Mouse (Mus musculus) ovary, adult 18-20 months (tissue): ENCODE results near the gene Igfbp6.

Experiments used
- DNase-seq: peaks from one replicate; pipeline ENCODE4 v3.0.0; 2022; ENCODE audit warnings: low spot score, mixed read lengths

Gene Igfbp6

DNA sequence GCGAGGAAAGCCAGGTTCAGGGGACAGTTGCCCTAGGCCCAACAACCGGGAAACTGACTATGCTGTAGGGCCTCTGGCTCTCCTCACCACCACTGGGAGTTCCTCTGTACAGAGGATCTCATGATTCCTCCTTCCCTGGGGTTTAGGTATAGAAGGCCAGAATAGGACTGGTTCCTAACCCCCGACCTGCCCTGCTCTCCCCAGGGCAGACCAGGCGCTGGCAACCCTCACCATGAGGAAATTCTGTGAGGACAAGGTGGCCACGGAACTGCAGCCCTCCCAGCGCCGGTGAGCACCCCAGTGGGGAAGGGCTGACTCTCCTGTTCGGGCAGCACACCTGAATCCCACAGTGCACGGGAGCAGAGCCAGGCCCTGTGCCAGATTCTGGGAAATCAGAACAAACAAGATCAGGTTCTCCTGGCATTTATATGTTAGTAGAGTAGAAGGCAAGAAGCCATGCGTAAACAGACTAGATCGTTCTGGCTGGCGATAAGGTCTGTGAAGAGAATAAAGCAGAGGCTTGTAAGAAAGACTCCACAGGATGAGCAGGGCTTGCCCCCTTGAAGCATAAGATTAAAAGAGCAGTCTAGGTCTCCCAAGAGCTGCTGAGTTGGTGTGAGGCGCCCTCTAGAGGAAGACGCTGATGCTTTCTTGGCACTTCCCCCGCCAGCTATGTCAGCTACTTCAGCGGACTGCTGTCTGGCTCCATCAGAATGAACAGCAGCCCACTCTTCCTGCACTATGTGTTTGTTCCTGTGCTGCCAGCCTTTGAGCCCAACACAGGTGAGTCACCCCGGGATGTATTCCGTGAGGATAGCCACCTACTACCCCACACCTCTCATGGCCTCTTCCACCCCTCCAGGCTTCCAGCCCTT lies 35.3 kb upstream of the Igfbp6 start:
- DNase-seq = no peak

DNA sequence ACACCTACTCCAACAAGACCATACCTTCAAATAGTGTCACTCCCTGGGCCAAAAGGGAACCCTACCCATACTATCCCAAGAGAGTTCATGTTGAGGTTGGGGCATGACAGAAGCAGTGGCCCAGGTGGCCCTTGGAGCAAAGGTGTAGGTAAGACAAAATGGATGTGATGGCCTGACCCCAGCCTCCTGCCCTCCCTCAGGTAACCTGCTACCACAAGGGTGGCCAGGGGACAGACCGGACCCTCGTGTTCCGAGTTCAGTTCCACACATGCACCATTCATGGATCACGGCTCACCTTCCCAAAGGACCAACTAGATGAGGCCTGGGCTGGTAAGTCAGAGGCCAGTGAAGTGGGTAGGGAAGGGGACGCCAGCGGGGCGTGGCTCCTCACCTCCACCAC lies 33.9 kb upstream of the Igfbp6 start:
- no peak for DNase-seq

DNA sequence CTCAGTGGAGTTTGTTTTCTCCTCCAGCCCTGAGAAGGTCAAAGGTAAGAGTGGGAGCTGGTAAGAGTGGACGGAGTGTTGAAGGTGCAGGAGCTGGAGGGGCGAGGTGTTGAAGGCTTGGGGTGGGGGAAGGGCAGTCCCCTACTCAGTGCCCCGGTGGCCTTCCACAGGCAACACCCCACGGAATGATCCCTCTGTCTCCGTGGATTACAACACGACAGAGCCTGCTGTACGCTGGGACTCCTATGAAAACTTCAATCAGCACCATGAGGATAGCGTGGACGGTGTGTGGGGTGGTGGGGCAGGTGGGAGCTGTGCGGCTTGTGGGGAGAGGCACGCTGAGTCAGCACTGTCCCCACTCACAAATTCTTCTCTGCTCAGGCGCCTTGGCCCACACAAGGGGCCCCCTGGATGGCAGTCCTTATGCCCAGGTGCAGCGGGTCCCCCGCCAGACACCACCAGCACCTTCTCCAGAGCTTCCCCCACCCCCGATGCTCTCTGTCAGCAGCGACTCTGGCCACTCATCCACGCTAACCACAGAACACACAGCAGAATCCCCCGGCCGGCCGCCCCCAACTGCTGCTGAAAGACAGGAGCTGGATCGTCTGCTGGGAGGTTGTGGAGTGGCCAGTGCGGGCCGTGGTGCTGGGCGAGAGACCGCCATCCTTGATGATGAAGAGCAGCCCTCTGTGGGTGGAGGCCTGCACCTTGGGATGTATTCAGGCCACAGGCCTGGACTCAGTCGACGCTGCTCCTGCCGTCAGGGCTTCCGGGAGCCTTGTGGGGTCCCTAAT lies 33.3 kb upstream of the Igfbp6 start:
- no peak for DNase-seq

DNA sequence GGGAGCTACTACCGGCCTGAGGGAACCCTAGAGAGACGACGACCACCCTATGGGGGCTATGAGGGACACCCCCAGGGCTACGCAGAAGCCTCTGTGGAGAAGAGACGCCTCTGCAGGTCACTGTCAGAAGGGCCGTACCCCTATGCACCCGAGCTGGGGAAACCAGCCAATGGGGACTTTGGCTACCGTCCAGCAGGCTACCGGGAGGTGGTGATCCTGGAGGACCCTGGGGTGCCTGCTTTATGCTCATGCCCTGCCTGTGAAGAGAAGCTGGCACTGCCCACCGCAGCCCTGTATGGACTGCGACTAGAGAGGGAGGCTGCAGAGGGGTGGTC lies 32.7 kb upstream of the Igfbp6 start:
- DNase-seq = no peak

GRCm38 (mm10) chr15:102112181-102112580 lies 32.0 kb upstream of the Igfbp6 start:
- no peak for DNase-seq

GRCm38 (mm10) chr15:102112827-102113226 lies 31.3 kb upstream of the Igfbp6 start:
- DNase-seq = no peak

- DNase-seq = no peak
These were observed 30.5 kb upstream of the Igfbp6 start for GRCm38 (mm10) chr15:102113674-102114073.

- DNase-seq = no peak
These were observed 29.4 kb upstream of the Igfbp6 start for GRCm38 (mm10) chr15:102114651-102115260.

GRCm38 (mm10) chr15:102115731-102116231 lies 28.4 kb upstream of the Igfbp6 start:
- no peak for DNase-seq

GRCm38 (mm10) chr15:102116753-102117415 lies 27.3 kb upstream of the Igfbp6 start:
- no peak for DNase-seq

GRCm38 (mm10) chr15:102117461-102118443 lies 26.4 kb upstream of the Igfbp6 start:
- DNase-seq = no peak

DNA sequence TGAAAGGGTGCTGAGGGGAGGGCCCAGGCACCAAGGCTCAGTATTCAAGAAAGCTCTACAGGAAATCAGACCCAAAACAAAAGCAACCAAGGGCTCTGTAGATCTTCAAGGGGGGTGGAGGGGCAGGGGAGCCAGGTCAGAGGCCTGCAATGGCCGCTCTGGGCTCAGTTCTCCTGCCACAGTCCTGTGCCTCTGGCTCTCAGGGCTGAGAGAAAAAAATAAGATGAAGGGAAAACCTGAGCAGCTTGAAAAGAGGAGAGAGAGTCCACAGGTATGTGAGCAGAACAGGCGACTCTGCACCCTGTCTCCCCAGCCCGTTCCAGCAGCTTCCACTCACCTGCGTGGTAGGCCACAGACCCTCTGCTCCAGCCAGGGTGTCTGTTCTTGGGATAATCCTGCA lies 25.6 kb upstream of the Igfbp6 start:
- no peak for DNase-seq

GRCm38 (mm10) chr15:102119121-102119830 lies 24.9 kb upstream of the Igfbp6 start:
- no peak for DNase-seq

DNA sequence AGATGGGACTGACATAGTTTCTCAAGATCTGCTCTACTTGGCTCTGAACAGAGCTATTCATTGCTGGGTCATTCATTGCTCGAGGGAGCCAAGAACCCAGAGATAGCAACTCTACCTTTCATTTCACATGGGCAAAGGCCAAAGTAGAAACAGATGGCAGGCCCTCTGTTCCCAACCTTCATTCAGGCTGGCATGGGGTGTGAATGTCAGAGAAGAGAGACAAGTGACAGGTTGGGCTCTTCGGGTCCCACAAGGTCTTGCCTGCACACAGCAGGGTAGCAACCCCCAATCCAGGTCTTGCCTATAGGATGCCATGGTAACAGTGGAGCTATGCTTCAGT lies 24.4 kb upstream of the Igfbp6 start:
- no peak for DNase-seq

GRCm38 (mm10) chr15:102120530-102120929 lies 23.6 kb upstream of the Igfbp6 start:
- DNase-seq = no peak

- no peak for DNase-seq
These were observed 17.9 kb upstream of the Igfbp6 start for GRCm38 (mm10) chr15:102126303-102126702.

- no peak for DNase-seq
These were observed 10.8 kb upstream of the Igfbp6 start for GRCm38 (mm10) chr15:102133314-102133713.

- no peak for DNase-seq
These were observed 9.5 kb upstream of the Igfbp6 start for GRCm38 (mm10) chr15:102134709-102135108.

DNA sequence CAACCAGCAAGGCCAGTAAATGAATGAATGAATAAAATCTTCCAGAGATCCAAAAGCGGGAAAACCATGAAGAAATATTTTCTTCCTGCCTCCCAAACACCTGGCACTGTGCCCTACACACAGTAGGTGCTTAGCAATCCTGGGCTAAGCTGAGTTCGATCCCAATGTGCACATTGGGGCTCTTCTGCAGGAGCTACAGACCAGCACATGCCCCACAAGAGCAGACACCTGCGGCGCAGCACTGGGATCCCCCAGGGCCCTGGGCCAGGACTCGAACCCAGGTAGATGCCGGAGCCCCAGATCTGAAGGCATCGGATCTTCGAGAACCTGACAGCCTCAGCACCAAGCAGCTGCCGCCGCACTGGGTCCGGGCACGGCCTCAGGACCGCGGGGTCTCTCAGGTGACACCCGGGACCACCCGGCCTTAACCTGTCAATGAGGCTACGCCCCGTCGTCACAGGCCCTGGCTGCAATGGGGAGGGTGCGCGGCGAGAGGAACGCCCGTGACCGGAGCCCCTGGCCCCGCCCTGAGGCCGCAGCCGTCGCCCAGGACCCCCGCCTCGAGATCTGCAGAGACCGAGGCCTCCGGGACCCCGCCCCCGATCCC lies 8.5 kb upstream of the Igfbp6 start:
- no peak for DNase-seq
